Mouse (Mus musculus) G1E (cell line): ENCODE data around the gene Rtl6.

Experiments
- CTCF ChIP-seq: IDR thresholded peaks from 2 replicates; pipeline ENCODE4 v1.5.1; 2012; ENCODE audit warnings: low read depth, low read length, inconsistent platforms, mixed read lengths
- GATA1 ChIP-seq: IDR thresholded peaks from 2 replicates; pipeline ENCODE4 v1.6.1; 2012; ENCODE audit warnings: borderline replicate concordance, low read length, inconsistent platforms, mixed read lengths
- POLR2AphosphoS5 ChIP-seq: IDR thresholded peaks from 2 replicates; pipeline ENCODE4 v1.6.1; 2012; ENCODE audit warnings: low read depth, low read length, inconsistent platforms; ENCODE audit not compliant: insufficient replicate concordance

DNA sequence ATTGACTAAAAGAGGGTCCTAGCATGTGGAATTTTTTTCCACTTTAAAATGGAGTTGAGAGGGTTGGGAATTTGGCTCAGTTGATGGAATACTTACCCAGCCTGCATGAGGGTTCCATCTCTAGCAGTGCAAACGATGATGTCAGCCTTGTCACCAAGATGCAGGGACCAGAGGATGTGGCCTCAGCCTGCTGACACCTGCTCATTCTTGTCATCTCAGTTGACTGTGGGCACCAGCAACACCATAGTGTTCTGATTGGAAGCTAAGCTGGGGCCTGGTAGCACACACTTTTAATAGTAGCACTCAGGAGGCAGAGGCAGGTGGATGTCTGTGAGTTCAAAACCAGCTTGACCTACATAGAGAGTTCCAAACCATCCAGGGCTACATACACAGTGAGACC is 21.0 kb upstream of the Rtl6 start:
- TF ChIP-seq CTCF (no peak), POLR2AphosphoS5 (no peak), GATA1 (no peak)
